Mouse (Mus musculus): Measurements from ENCODE around the gene Pcyt2.

Gene Pcyt2

DNA sequence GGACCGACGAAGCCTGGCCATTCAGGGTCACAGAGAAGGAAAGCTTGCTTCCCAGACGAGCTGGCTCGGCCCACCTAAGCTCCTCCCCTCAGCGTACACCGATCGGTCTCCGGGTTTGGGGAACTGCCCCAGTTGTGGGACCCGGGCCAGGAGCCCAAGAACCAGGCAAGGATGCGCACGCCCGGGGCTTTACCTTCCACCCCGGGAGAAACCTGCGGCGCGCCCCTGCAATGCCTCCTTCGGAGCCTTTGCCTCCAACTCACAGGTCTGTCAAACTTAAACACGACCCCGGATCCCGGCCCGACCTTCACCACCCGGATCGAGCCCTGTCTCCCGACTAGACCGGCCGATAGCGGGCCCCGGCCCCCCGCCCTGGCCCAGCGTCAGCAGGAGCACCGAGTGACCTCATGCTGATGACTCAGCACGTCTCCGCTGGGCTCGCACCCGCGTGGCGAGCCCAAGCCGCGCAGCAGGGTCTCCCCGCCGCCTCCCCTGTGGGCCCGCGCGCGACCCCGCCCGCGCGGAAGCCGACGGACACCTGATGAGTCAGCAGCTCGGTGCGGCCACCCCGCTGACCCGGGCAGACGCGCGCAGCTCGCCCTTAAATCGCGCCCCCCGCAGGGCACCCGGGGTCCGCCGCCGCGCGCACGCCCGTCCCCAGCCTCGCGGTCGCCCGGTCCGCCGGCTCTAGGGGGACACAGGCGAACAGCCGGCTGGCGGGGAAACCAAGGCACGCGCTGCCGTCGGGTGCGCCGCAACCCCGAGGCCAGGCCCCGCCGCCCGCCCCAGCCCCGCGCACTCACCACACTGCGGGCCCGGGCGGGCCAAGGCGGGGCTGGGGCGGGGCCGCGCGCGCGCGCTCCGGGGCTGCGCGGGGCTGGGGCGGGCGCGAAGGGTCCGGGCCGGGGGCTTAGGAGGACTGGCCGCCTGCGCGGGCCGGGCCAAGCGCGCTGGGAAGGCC lies 15.1 kb upstream of the Pcyt2 start:
- no peak for DNase-seq (ENCODE audit: low spot score)

DNA sequence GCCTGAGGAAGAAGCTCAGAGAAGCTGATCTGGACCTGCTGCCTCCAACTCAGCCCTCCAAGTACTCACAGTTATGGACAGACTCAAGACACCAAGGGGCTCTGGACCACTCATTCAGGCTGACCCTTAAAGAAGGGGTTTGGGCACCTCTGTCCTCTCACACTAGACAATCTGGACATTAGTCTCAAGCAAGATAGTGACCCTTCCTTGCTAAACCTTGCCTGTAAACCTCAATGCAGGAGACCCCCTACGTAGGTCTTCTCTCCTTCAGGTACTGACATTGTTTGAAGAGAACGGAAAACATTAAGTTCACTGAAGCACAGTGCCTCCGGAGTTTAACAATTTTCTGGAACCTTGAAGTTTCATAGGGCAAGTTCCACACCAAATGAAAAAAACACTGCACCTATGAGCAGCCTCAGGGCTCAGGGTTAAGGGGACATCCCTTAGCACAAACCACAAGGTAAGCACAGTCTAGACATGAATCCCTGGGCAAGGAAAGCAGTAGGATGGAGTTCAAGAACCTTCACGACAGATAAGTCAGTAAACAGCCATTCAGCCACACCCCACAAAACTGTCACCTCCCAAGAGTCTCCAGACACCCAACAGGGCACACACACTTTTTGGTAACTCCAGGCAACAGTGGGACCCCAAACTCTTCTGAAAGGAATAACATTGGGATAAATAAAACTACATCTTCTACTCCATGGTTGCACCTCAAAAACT lies 14.2 kb upstream of the Pcyt2 start:
- DNase-seq (ENCODE audit: low spot score) = no peak

- no peak for DNase-seq (ENCODE audit: low spot score)
These were observed 13.4 kb upstream of the Pcyt2 start for GRCm38 (mm10) chr11:120630881-120631725.

- DNase-seq (ENCODE audit: low spot score) = no peak
These were observed 12.7 kb upstream of the Pcyt2 start for GRCm38 (mm10) chr11:120630401-120630871.

GRCm38 (mm10) chr11:120629911-120630310 lies 12.2 kb upstream of the Pcyt2 start:
- no peak for DNase-seq (ENCODE audit: low spot score)

DNA sequence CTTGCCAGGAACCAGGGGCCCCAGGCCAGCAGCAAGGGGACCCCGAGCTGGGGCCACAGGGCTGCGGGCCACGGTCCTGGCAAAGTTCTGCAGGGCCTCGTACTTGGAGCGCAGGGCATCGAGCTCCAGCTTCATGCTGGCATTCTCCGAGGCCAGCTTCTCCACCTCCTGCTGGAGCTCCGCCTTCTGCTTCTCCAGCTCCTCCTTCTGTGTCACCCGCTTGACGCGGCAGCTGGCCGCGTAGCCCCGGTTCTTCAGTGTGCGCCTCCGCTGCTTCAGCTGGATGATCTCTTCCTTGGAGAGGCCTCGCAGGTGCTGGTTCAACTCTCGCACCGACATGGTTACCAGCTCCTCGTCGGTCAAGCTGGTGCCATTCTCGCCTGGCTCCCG lies 11.6 kb upstream of the Pcyt2 start:
- DNase-seq (ENCODE audit: low spot score) = no peak

- DNase-seq (ENCODE audit: low spot score) = no peak
These were observed 11.0 kb upstream of the Pcyt2 start for GRCm38 (mm10) chr11:120628601-120629340.

- no peak for DNase-seq (ENCODE audit: low spot score)
These were observed 9.9 kb upstream of the Pcyt2 start for GRCm38 (mm10) chr11:120627468-120628300.

DNA sequence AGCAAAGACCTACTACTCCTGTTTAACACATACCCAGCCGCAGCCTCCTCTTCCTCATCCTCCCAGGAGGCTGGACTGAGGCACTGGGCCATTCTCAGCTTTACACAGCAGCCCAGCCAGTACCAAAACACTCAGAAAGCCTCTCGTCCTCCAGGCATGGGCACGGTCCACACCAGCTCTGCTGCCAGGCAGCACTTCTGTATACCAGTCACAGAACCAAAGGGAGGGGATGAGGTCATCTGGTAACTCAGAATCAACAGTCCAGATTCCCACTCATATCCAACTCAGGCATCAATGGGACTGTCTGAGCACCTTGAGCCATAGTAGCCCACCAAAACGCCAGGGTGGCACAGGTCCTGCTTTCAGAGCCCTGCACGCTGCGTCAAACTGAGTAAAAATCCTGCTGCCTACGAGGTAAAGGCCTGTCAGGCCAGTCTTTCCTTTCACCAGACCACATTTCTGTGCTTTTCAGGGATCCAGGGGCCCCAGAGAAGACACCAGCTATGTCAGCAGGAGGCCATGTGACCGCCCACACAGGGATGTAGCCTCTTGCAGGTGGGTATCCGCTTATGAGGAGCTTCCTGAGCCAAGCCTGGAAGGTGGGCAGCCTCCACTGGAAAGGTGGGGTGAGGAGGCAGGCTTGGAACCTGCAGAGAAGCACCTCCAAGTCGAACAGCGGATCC lies 9.2 kb upstream of the Pcyt2 start:
- no peak for DNase-seq (ENCODE audit: low spot score)

- no peak for DNase-seq (ENCODE audit: low spot score)
These were observed 7.5 kb upstream of the Pcyt2 start, which contains the start of gene Sirt7 for GRCm38 (mm10) chr11:120625152-120625775. Gene Sirt7 (minus strand): TSS chr11:120625240.

DNA sequence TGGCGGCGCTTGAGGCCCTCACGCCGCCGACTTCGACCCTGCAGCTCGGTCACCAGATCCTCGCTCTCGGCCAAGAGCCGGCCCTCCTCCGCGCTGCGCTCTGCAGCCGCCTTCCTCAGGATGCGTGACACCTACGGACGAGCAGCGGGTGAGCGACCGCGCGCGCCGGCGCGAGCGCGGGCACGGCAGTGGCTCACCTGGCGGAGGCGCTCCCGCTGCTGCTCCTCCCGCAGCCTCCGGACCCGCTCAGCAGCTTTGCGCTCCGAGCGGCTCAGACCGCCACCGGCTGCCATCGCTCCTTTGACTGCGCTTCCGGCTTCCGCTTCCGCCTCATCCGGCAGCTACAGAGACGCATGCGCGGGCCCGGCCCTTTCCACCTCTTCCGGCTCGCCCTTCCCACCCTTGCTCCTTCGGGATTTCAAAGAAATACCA lies 7.0 kb upstream of the Pcyt2 start:
- DNase-seq (ENCODE audit: low spot score) = peak; percentile 75

GRCm38 (mm10) chr11:120623961-120624679 lies 6.4 kb upstream of the Pcyt2 start:
- no peak for DNase-seq (ENCODE audit: low spot score)

DNA sequence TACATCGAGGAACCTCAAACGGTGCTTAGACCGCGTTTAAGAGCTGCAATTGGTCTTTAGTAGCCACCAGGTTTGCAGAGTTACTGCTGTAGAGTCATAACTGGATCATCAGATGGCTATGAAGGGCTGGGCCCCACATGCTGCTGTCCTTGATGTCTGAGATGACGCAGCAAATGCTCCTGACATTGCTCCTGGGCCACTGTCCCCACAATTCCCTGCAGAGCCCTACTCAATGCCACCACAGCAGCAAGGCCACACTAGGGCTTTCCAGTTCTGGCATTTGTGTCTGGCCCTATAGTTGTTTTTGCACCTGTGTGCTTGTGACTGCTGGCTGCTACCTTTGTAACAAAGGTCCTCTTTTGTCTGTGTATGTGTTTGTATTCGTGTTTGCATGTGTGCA lies 5.1 kb upstream of the Pcyt2 start:
- DNase-seq (ENCODE audit: low spot score) = no peak

GRCm38 (mm10) chr11:120620195-120620594 lies 2.5 kb upstream of the Pcyt2 start:
- DNase-seq (ENCODE audit: low spot score) = no peak

DNA sequence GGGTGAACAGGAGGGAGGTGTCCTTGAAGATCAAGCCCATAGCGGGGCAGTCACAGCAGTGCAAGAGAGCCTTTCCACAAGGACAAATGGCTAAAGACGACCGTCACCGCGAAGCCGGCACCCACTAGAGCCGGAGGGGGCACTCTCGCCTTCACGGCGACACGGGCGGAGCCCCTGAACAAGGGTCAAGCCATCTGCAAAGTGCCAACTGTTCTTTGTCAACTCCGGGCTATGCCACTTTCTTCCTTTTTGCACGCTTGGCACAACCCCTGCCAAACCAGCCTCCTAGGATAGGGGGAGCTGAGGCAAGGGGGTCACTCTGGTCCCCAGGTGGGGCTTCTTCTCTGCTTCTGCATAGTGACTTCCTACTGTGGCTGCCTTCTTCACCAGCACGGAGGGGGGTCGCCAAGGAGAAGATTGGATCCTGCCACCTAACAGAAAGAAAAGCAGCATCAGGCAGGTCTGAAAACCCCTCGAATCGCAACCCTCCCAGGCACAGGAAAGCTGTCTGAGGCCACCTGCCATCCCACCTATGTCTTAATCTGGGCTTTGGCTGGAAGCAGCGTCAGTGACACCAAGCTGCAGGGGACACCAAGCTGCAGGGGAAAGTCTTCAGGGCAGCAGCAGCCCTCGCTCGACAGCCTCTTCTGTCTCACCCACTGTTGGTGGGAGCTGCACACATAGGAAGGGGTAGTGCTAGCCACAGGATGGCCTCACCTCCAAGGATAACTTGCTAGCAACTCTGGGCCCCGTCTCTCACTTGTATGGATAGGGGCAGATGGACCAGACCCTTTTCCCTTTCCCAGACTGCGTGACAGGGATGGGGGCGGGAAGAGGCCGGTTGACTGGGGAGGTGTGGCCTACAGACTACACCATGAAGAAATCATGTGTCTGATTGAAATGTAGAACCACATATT lies 1.1 kb upstream of the Pcyt2 start:
- no peak for DNase-seq (ENCODE audit: low spot score)

GRCm38 (mm10) chr11:120616617-120617294 lies 980 bp downstream of the Pcyt2 start:
- no peak for DNase-seq (ENCODE audit: low spot score)
